Mouse (Mus musculus) lung, postnatal 25 days (tissue): Measurements from ENCODE around the gene Spaca4.
A peak's percentile ranks its signal among the peaks of the same experiment; 100 is the strongest.

Experiments used
- DNase-seq: peaks from one replicate; pipeline ENCODE4 v3.0.0; 2022; ENCODE audit warnings: low spot score

The Spaca4 gene

GRCm38 (mm10) chr7:45725713-45726112, at the start of gene Spaca4:
Gene Spaca4, minus strand, starts transcription at chr7:45725813.
- no peak for DNase-seq

DNA sequence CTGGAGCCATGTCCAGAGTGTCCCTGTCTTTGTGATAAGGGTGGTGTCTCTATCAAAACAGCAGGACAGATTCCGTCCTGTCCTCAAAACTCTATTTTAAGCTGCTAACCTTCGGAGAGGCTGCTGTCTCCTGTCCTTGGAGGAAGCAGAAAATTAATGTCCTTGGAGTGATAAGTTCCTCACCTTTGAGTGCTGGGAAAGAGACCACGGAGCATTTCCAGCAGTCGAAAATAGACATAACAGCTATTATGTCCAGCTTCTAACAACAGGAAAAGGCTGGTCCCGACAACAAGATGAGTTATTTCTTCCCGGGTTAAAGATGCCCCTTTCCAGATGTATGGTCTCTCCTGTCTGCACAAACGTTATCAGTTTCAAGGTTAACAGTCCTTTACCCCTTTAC, 49.6 kb upstream of the Spaca4 start:
- no peak for DNase-seq

DNA sequence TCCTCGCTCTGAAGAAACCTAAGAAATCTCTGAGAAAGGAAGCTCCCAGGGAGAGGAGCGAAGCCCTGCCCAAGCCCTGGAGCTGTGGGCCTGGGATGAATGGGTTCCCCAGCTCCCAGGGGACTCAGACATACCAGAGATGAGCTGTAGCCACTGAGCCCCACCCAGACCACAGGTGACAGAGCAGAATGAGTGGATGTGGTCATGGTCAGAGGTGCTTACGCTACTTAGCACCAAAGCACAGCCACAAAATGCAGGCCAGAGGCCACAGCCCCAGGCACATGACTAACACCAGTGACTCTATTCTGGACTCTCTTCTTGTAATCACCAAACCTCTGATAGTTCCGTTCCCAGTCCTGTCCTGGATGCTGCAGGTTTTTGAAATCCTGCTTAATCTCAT, 45.5 kb upstream of the Spaca4 start:
- no peak for DNase-seq

DNA sequence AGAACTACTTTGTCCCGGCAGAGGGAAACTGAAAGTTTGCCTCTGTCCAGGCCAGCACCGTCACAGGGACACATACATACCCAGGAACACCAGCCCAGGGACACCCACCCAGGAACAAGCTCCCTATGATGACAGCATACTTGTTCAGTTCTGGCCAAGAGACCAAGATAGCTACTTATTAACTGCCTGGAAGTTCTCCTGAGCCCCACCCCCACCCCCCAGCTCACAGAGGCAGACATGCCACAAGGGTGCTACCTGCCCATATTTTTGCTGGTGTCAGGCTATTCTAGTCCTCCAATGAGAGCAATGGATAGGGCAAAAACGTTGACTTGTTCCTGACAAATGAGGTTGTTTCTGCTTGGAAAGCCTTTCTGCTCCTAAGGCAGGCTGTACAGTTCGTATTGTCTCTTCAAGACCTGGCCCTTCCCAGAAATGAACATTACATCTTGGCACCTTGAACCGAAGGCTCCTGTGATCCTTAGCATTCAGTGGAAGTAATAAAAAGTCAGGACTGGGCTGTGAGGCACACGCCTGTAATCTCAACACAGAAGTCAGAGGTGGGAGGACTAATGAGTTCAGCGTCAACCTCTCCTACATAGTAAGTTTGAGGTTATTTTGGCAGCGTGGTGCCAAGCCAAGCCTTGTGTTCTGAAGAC, 44.9 kb upstream of the Spaca4 start:
- DNase-seq: no peak

- no peak for DNase-seq
Observed at GRCm38 (mm10) chr7:45767500-45767899, 41.9 kb upstream of the Spaca4 start.

- DNase-seq: no peak
Observed at GRCm38 (mm10) chr7:45766764-45767163, 41.2 kb upstream of the Spaca4 start.

- no peak for DNase-seq
Observed at GRCm38 (mm10) chr7:45765995-45766394, 40.4 kb upstream of the Spaca4 start.

- no peak for DNase-seq
Observed at GRCm38 (mm10) chr7:45760151-45760550, 34.5 kb upstream of the Spaca4 start.

- DNase-seq: peak; percentile 64
Observed at GRCm38 (mm10) chr7:45759400-45759799, 33.8 kb upstream of the Spaca4 start.

DNA sequence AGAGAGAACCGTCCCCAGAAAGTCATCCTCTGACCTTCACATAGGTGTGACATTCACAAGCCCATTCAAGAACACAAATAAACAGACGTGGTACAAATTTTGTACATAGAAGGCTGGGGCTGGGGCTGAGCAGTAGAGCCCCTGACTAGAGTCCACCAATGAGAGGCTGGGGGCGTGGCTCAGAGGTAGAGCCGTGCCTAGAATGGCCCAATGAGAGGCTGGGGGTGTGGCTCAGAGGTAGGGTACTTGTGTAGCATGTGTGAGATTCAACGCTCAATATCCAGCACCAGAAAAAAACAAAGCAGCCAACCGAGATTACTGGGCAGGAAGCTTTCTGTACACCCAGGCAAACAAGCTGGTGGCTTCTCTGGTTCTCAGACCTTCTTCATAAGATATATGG, 30.1 kb upstream of the Spaca4 start:
- no peak for DNase-seq

DNA sequence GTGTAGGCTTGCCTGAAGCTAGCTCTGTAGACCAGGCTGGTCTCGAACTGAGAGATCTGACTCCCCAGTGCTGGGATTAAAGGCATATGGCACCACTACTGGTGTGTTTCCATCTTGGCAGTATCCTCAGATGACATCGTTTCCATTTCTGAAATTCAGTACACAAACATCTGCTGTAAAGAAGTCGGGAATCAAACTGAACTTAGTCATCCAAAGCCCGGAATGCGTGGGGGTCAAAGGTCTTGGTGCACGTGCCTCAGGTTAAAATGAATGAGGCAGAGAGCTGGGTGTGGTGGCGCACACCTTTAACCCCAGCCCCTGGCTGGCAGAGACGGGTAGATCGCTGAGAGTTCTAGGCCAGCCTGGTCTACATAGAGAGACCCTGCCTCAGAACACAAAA, 24.5 kb upstream of the Spaca4 start:
- DNase-seq: no peak

DNA sequence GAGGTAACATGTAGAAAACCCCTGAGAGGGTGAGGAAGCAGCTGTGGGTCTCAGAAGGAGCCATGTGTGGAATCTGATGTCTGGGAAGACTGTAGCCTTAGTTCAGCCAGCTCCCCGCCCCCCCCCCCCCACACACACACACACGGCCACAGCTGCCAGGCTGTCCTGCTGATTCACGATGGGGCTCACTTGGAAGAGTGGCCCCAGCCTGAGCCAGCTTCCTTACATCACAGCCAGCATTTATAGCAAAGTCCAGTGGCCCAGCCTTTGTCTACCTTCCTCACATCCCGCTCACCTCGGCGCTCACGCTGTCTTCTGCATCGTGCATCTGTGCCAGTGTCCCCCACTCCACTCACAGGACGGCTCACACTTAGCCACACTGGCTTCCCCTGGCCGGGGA, 23.8 kb upstream of the Spaca4 start:
- DNase-seq: no peak

DNA sequence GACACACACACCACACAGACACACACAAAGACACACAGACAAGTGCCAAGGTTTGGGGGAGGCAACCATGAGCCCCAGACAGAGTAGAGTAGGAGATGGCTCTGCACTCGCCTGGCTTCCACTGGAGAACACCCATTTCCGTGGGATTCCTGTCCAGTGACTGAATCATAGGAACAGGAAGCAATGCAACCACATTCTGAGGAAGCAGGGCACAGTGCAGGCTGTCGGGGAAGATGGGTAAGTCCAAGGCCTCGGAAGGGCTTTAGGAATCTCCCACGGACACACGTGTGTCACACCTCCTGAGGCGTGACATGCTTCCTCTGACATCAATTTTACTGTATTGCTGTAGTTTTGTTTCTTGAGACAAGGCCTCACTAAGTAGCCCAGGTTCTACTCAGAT, 22.5 kb upstream of the Spaca4 start:
- DNase-seq: no peak

DNA sequence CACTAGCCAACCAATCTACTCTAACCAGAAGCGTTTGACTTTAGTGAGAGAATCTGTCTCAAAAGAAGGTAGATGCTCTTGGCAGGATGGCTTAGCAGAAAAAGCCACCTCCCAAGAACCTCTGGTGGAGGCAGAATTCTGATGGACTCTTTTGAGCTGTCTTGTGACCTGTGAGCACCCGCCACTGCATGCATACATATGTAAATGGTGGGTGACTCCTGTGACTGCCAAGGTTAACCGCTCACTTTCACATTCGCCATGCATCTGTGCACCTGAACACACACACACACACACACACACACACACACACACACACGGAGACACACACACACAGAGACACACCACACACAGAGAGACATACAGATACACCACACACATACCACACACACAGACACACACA, 21.8 kb upstream of the Spaca4 start:
- DNase-seq: no peak

DNA sequence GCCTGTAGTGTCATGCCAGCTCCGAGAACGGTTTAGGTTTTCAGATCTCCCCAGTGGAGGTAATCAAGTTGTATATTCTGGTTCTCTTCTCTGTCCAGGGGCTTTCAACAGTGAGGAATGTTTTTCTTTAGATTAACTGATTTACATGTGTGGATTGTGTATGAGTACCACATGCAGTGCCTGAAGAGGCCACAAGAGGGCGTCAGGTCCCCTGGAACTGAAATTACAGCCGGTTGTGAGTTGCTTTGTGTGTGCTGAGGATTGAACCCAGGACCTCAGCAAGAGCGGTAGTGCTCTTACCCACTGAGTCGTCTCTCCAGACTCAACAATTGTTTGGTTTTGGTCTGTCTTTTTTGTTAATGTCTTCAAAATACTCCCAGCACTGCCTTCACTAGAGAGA, 20.9 kb upstream of the Spaca4 start:
- DNase-seq: no peak

DNA sequence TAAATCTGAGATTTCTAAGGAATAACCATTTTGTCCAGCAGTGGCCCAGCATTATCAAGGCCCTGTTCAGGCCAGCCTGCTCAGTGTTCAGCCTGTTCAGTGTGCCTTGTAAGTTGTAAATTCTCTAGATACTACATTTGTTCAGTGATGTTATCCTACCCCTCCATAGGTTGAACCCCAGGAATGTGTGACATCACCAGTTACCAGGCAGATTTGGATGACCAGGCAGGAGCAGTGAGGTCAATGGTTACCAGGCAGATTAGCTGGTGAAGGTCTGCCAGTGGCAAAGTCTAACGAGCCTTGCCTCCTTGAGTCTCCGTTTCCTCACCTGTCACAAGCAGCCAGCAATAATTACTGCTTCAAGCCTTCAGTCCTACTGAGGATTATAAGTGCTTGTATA, 18.8 kb upstream of the Spaca4 start:
- DNase-seq: peak; percentile 83

- DNase-seq: no peak
Observed at GRCm38 (mm10) chr7:45742338-45742737, 16.7 kb upstream of the Spaca4 start.

GRCm38 (mm10) chr7:45741777-45742176, 16.2 kb upstream of the Spaca4 start:
- DNase-seq: peak; percentile 39

DNA sequence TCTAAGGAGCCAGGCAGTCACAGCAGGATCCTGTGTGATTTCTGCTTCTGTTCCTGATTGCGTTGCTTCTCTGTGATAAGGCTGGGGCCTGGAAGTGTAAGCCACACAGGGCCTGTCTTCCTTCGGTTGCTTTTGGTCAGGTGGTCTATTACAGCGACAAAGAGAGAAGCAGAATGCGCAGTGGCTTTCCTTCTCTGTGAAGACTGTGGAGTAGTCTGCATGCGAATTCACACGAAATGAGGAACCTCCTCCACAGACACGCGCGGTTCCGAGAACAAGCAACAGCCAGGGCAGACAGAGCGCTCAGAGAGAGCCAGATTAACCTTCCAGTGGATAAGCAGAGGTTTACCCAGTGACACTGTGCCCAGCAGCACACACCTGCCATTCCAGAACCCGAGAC, 15.7 kb upstream of the Spaca4 start:
- no peak for DNase-seq

GRCm38 (mm10) chr7:45739820-45740219, 14.2 kb upstream of the Spaca4 start:
- no peak for DNase-seq

DNA sequence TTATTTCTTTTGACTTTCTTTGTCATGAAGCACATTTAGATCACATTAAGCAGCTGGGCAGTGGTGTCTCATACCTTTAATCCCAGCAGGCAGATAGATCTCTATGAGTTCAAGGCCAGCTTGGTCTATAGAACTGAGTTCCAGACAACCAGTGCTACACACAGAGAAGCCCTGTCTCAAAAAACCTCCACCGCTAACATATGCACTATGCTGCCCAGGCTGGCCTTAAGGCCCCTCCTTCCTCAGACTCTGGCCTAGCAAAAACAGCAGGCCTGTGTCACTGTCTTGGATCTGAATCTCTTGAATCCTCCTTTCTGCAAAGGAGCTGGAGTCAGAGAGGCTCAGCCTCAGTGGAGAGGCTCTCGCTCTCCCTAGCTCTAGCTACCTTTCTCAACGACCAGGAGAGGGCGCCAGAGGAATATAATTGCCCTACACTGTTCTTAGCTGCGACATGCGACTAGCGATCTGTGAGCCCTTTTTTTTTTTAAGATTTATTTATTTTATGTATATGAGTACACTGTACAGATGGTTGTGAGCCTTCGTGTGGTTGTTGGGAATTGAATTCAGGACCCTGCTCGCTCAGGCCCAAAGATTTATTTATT, 13.7 kb upstream of the Spaca4 start:
- peak; percentile 87 for DNase-seq

- no peak for DNase-seq
Observed at GRCm38 (mm10) chr7:45733477-45733876, 7.9 kb upstream of the Spaca4 start.

DNA sequence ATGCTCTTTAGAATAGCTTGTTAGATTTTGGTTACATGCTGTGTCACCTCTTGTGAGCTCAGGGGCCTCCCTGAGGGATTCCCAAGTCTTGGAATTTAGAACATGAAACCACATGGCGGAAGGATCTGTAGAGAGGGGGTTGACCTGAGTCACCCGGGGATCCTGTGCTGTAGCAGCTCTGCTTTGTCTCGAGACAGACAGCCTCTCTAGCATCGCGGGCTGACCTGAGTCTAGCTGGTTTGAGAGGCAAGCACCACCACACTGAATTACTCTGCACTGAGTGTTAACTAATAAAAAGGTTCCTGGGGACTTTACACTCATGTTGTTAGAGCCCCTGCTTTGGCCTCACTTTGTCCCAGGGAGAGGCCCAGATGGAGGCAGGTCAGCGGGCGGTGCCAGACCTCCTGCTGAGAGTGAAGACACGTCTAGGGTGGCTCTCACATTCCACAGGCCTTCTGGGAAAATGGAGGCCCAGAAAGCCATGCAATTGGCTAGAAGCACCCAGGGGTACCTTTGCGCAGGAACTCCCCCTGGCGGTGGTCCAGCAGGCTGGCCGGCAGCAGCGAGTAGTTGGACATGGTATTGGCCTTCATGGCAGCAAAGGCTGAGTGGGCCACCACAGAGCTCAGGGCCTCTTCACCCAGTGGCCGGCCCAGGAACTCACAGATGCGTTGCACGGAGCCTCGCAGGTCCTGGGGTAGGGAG, 5.3 kb upstream of the Spaca4 start:
- DNase-seq: no peak

GRCm38 (mm10) chr7:45727625-45728024, 2.0 kb upstream of the Spaca4 start:
- no peak for DNase-seq
